Mouse (Mus musculus): ENCODE results near the gene Akip1.

GRCm38 (mm10) chr7:109657884-109658283 is 45.6 kb upstream of the Akip1 start:
- TF ChIP-seq ZNF384 (IDR thresholded peaks at IDR 0.05; ENCODE audit: low read depth, low read length) (no peak), HCFC1 (IDR thresholded peaks at IDR 0.05; ENCODE audit: borderline replicate concordance, insufficient read depth, low read length) (no peak), ZC3H11A (IDR thresholded peaks at IDR 0.05; ENCODE audit: borderline replicate concordance, low read depth, low read length) (no peak), CHD2 (IDR thresholded peaks at IDR 0.05; ENCODE audit: low read depth, low read length) (no peak)
